In the genomic region with DNA sequence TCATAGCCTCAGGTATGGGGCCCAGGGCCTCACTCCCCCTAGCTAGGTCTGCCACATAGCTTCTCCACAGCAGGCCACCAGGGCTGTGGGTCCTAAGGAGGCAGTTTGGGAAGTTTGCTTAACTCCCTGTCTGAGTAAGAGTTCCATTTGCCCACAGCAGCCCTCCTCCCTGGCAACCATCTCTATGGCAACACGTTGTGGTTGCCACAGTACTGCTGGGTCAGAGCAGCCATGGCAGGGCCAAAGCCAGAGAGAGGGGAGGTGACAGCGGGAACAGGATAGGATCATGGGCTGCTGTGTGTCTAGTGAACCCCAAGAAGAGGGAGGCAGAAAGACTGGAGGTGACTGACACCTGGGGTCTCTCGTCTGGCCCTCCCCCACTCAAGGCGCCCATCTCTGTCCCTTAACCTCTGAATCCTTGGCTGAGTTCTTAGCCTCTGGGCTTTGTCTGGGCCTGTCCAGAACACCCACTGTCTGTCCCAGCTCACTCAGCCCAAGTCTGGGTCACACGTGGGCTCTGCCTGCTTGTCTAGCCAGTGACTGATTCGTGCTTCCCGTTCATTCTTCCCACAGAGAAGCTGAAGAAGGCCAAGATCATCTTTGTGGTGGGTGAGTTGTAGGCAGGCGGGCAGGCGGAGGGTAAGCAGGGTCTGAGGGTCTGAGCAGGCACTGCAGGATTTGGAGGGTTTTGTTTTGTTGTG, we compare ENCODE assay signal across 8 mouse cellular contexts. TPM values are rescaled to one million over a fixed set of nuclear protein-coding genes. Genes with fewer than 3 reads are reported as not detected.
DNase-seq lines count a peak whose midpoint lies in the region; ATAC-seq and TF ChIP-seq lines count a peak whose summit lies in the region.

No protein-coding gene starts in this region.

- ATAC-seq in forebrain, embryonic 16.5 days, result peak; percentile 45
- ATAC-seq in kidney, embryonic 16.5 days (ENCODE audit: low FRiP score, low TSS enrichment), result peak; percentile 14; the same call in 1 of the 2 replicates
- no peak for ATAC-seq in intestine, embryonic 15.5 days

- peak overlapping the region; percentile 27; the same call in 1 of the 2 replicates for H3K4me2 ChIP-seq in forebrain, embryonic 16.5 days (ENCODE audit: low read length)
- H3K4me2 ChIP-seq in kidney, embryonic 16.5 days (replicated peaks; ENCODE audit: low read depth, low read length), result 0 out of 2 replicates have a peak overlapping the region, but pooled peaks have one; percentile 1
- H3K4me2 ChIP-seq in intestine, embryonic 15.5 days (replicated peaks), result no peak overlapping the region

- intact Hi-C loops in left cerebral cortex, adult 2 months (cut with DNase I), result no loop called here
- intact Hi-C loops in left cerebral cortex, postnatal 36 days (cut with DNase I), result no loop called here
- intact Hi-C loops in gastrocnemius, postnatal 14 days (cut with DNase I; ENCODE audit: low total_unique reads), result no loop called here

- DNase-seq in left cerebral cortex, adult 2 months (ENCODE audit: extremely low spot score in 1 of 2, low spot score in 2 of 2), result peak; percentile 36 to 62
- no peak for DNase-seq in left cerebral cortex, postnatal 36 days (ENCODE audit: low spot score in 2 of 2)
- DNase-seq in adipocyte (ENCODE audit: low spot score), result peak; percentile 93
- peak; percentile 90 for DNase-seq in midbrain, embryonic 10.5 days (ENCODE audit: low spot score)
- no peak for DNase-seq in gastrocnemius, postnatal 14 days

- peaks cover 38% of the 10 kb centered on the region for H3K4me1 ChIP-seq in forebrain, embryonic 16.5 days (replicated peaks; ENCODE audit: control insufficient read depth, insufficient read depth, low read length)
- peaks cover 61% of the 10 kb centered on the region for H3K4me1 ChIP-seq in kidney, embryonic 16.5 days (ENCODE audit: insufficient read depth, low read length)
- peaks cover 82% of the 10 kb centered on the region for H3K4me1 ChIP-seq in midbrain, embryonic 10.5 days
- peaks cover 46% of the 10 kb centered on the region for H3K4me1 ChIP-seq in intestine, embryonic 15.5 days (replicated peaks)

- H3K9ac ChIP-seq in forebrain, embryonic 16.5 days (replicated peaks; ENCODE audit: low read depth, low read length), result 0 out of 2 replicates have a peak overlapping the region, but pooled peaks have one; percentile 11
- peak overlapping the region; percentile 28; the same call in 1 of the 2 replicates for H3K9ac ChIP-seq in kidney, embryonic 16.5 days (replicated peaks; ENCODE audit: low read length)
- no peak overlapping the region for H3K9ac ChIP-seq in intestine, embryonic 15.5 days

- WGBS in forebrain, embryonic 16.5 days, result 32% methylated on average over 9 of the region's 9 CpGs
- WGBS in kidney, embryonic 16.5 days, result 50% methylated on average over 9 of the region's 9 CpGs
- 33% methylated on average over 9 of the region's 9 CpGs for WGBS in midbrain, embryonic 10.5 days
- 50% methylated on average over 9 of the region's 9 CpGs for WGBS in intestine, embryonic 15.5 days

- no peaks in the 10 kb centered on the region; the same call in 1 of the 2 replicates for H3K36me3 ChIP-seq in forebrain, embryonic 16.5 days (ENCODE audit: control insufficient read depth, insufficient read depth)
- no peaks in the 10 kb centered on the region for H3K36me3 ChIP-seq in kidney, embryonic 16.5 days (ENCODE audit: insufficient read depth, low read length)
- H3K36me3 ChIP-seq in midbrain, embryonic 10.5 days, result peaks cover 4% of the 10 kb centered on the region; the same call in 1 of the 2 replicates
- no peaks in the 10 kb centered on the region for H3K36me3 ChIP-seq in intestine, embryonic 15.5 days

- no peaks in the 10 kb centered on the region for H3K9me3 ChIP-seq in forebrain, embryonic 16.5 days (ENCODE audit: control insufficient read depth, low read length)
- no peaks in the 10 kb centered on the region for H3K9me3 ChIP-seq in kidney, embryonic 16.5 days (ENCODE audit: low read length)
- no peaks in the 10 kb centered on the region for H3K9me3 ChIP-seq in midbrain, embryonic 10.5 days (replicated peaks)
- no peaks in the 10 kb centered on the region for H3K9me3 ChIP-seq in intestine, embryonic 15.5 days

- peak overlapping the region; percentile 75 for H3K27ac ChIP-seq in left cerebral cortex, adult 2 months
- H3K27ac ChIP-seq in forebrain, embryonic 16.5 days (ENCODE audit: low read length), result no peak overlapping the region
- peak overlapping the region; percentile 0; the same call in 1 of the 2 replicates for H3K27ac ChIP-seq in kidney, embryonic 16.5 days (ENCODE audit: low read length)
- H3K27ac ChIP-seq in midbrain, embryonic 10.5 days (replicated peaks), result peak overlapping the region; percentile 85
- no peak overlapping the region for H3K27ac ChIP-seq in intestine, embryonic 15.5 days

- no peaks in the 10 kb centered on the region for H3K27me3 ChIP-seq in forebrain, embryonic 16.5 days (replicated peaks; ENCODE audit: control insufficient read depth, insufficient read depth, low read length)
- H3K27me3 ChIP-seq in kidney, embryonic 16.5 days (ENCODE audit: insufficient read depth, low read length), result no peaks in the 10 kb centered on the region
- H3K27me3 ChIP-seq in midbrain, embryonic 10.5 days (ENCODE audit: low read depth, poor library complexity, severe bottlenecking), result no peaks in the 10 kb centered on the region
- no peaks in the 10 kb centered on the region for H3K27me3 ChIP-seq in intestine, embryonic 15.5 days (replicated peaks)

- TF ChIP-seq CTCF in left cerebral cortex, adult 2 months (IDR thresholded peaks at IDR 0.05), result no peak

- H3K4me3 ChIP-seq in left cerebral cortex, adult 2 months, result peak overlapping the region; percentile 40
- H3K4me3 ChIP-seq in forebrain, embryonic 16.5 days (replicated peaks; ENCODE audit: low read length), result no peak overlapping the region
- no peak overlapping the region for H3K4me3 ChIP-seq in kidney, embryonic 16.5 days (ENCODE audit: low read length)
- peak overlapping the region; percentile 41 for H3K4me3 ChIP-seq in midbrain, embryonic 10.5 days
- H3K4me3 ChIP-seq in intestine, embryonic 15.5 days (replicated peaks), result no peak overlapping the region

RNA-seq across cellular contexts. Expression of gene Ak1, which starts 7.9 kb away (rescaled TPM):
- 100 to 1,000 TPM; 140 to 153 TPM for total RNA-seq in left cerebral cortex, adult 2 months (2021)
- total RNA-seq in left cerebral cortex, postnatal 36 days (2021), result 100 to 1,000 TPM; 152 to 173 TPM
- 83.8 and 91.2 TPM in 2 replicates for polyA plus RNA-seq in forebrain, embryonic 16.5 days (2015; fragmentation: Nextera tagmentation; extraction: Ambion mirVana)
- 35.7 and 39.1 TPM in 2 replicates for polyA plus RNA-seq in kidney, embryonic 16.5 days (2015; fragmentation: Nextera tagmentation; extraction: Ambion mirVana)
- 26.4 and 30.3 TPM in 2 replicates for polyA plus RNA-seq in midbrain, embryonic 10.5 days (2016; fragmentation: Nextera tagmentation; extraction: Ambion mirVana)
- 19.2 and 19.6 TPM in 2 replicates for polyA plus RNA-seq in intestine, embryonic 15.5 days (2015; fragmentation: Nextera tagmentation; extraction: Ambion mirVana)
- 1,000 to 10,000 TPM; 1,800 to 1,917 TPM for total RNA-seq in gastrocnemius, postnatal 14 days (2021)

RNA-seq across cellular contexts. Expression of gene Eng, which starts 17.0 kb away (rescaled TPM):
- 10 to 100 TPM; 22.2 to 23.0 TPM for total RNA-seq in left cerebral cortex, adult 2 months (2021)
- total RNA-seq in left cerebral cortex, postnatal 36 days (2021), result 10 to 100 TPM; 22.0 to 26.1 TPM
- polyA plus RNA-seq in forebrain, embryonic 16.5 days (2015; fragmentation: Nextera tagmentation; extraction: Ambion mirVana), result 27.3 and 31.9 TPM in 2 replicates
- 93.6 and 98.7 TPM in 2 replicates for polyA plus RNA-seq in kidney, embryonic 16.5 days (2015; fragmentation: Nextera tagmentation; extraction: Ambion mirVana)
- polyA plus RNA-seq in midbrain, embryonic 10.5 days (2016; fragmentation: Nextera tagmentation; extraction: Ambion mirVana), result 25.6 and 29.2 TPM in 2 replicates
- polyA plus RNA-seq in intestine, embryonic 15.5 days (2015; fragmentation: Nextera tagmentation; extraction: Ambion mirVana), result 62.6 and 63.2 TPM in 2 replicates
- 10 to 100 TPM; 46.8 to 49.3 TPM for total RNA-seq in gastrocnemius, postnatal 14 days (2021)

RNA-seq across cellular contexts. Expression of gene St6galnac6, which starts 29.9 kb away (rescaled TPM):
- 100 to 1,000 TPM; 122 to 133 TPM for total RNA-seq in left cerebral cortex, adult 2 months (2021)
- total RNA-seq in left cerebral cortex, postnatal 36 days (2021), result 100 to 1,000 TPM; 121 to 135 TPM
- polyA plus RNA-seq in forebrain, embryonic 16.5 days (2015; fragmentation: Nextera tagmentation; extraction: Ambion mirVana), result 18.3 and 21.6 TPM in 2 replicates
- 18.5 and 18.6 TPM in 2 replicates for polyA plus RNA-seq in kidney, embryonic 16.5 days (2015; fragmentation: Nextera tagmentation; extraction: Ambion mirVana)
- 10.8 and 11.9 TPM in 2 replicates for polyA plus RNA-seq in midbrain, embryonic 10.5 days (2016; fragmentation: Nextera tagmentation; extraction: Ambion mirVana)
- polyA plus RNA-seq in intestine, embryonic 15.5 days (2015; fragmentation: Nextera tagmentation; extraction: Ambion mirVana), result 14.0 and 15.7 TPM in 2 replicates
- 10 to 100 TPM; 42.7 to 51.0 TPM for total RNA-seq in gastrocnemius, postnatal 14 days (2021)

RNA-seq across cellular contexts. Expression of gene St6galnac4, which starts 42.5 kb away (rescaled TPM):
- total RNA-seq in left cerebral cortex, adult 2 months (2021), result 10 to 100 TPM; 37.2 to 38.0 TPM
- 10 to 100 TPM; 36.7 to 39.1 TPM for total RNA-seq in left cerebral cortex, postnatal 36 days (2021)
- polyA plus RNA-seq in forebrain, embryonic 16.5 days (2015; fragmentation: Nextera tagmentation; extraction: Ambion mirVana), result 27.4 and 29.6 TPM in 2 replicates
- 24.7 TPM in 2 replicates for polyA plus RNA-seq in kidney, embryonic 16.5 days (2015; fragmentation: Nextera tagmentation; extraction: Ambion mirVana)
- 15.9 and 17.1 TPM in 2 replicates for polyA plus RNA-seq in midbrain, embryonic 10.5 days (2016; fragmentation: Nextera tagmentation; extraction: Ambion mirVana)
- polyA plus RNA-seq in intestine, embryonic 15.5 days (2015; fragmentation: Nextera tagmentation; extraction: Ambion mirVana), result 16.4 and 18.8 TPM in 2 replicates
- 10 to 100 TPM; 25.6 to 26.3 TPM for total RNA-seq in gastrocnemius, postnatal 14 days (2021)

RNA-seq across cellular contexts. Expression of gene 9430097D07Rik, which starts 53.9 kb away (rescaled TPM):
- 1 to 10 TPM in 1 of 2 experiments, under 1 TPM in 1; 0.75 to 1.1 TPM for total RNA-seq in left cerebral cortex, adult 2 months (2021)
- 1 to 10 TPM; 1.1 to 1.4 TPM for total RNA-seq in left cerebral cortex, postnatal 36 days (2021)
- polyA plus RNA-seq in forebrain, embryonic 16.5 days (2015; fragmentation: Nextera tagmentation; extraction: Ambion mirVana), result 0.42 and 0.60 TPM in 2 replicates
- polyA plus RNA-seq in kidney, embryonic 16.5 days (2015; fragmentation: Nextera tagmentation; extraction: Ambion mirVana), result 0.12 and 0.16 TPM in 2 replicates
- polyA plus RNA-seq in midbrain, embryonic 10.5 days (2016; fragmentation: Nextera tagmentation; extraction: Ambion mirVana), result 0.17 and 0.22 TPM in 2 replicates
- not detected in 2 replicates for polyA plus RNA-seq in intestine, embryonic 15.5 days (2015; fragmentation: Nextera tagmentation; extraction: Ambion mirVana)
- not detected for total RNA-seq in gastrocnemius, postnatal 14 days (2021)

Comparison
In these comparisons a context has a peak if more than half of its experiments do, and no peak if none do; other contexts are left out.
1. DNase-seq: peak in left cerebral cortex, adult 2 months (2 of 2), adipocyte (single experiment) and midbrain, embryonic 10.5 days (single experiment); none in left cerebral cortex, postnatal 36 days (0 of 2) and gastrocnemius, postnatal 14 days (single experiment).
2. H3K27ac ChIP-seq: peak in left cerebral cortex, adult 2 months (single experiment), kidney, embryonic 16.5 days (single experiment) and midbrain, embryonic 10.5 days (single experiment); none in forebrain, embryonic 16.5 days (single experiment) and intestine, embryonic 15.5 days (single experiment).
3. H3K4me3 ChIP-seq: peak in left cerebral cortex, adult 2 months (single experiment) and midbrain, embryonic 10.5 days (single experiment); none in forebrain, embryonic 16.5 days (single experiment), kidney, embryonic 16.5 days (single experiment) and intestine, embryonic 15.5 days (single experiment).